Mouse (Mus musculus) liver, adult (tissue): Measurements from ENCODE around the gene Slco4a1.

Experiments
- GATA4 ChIP-seq: IDR thresholded peaks from 2 replicates; pipeline ENCODE4 v1.6.1; 2014; ENCODE audit warnings: mild to moderate bottlenecking, low read length; ENCODE audit not compliant: insufficient replicate concordance

Gene Slco4a1

GRCm38 (mm10) chr2:180513835-180514234 lies 57.8 kb downstream of the Slco4a1 start:
- no peak for TF ChIP-seq GATA4

GRCm38 (mm10) chr2:180521437-180522221 lies 65.6 kb downstream of the Slco4a1 start:
- no peak for TF ChIP-seq GATA4

- TF ChIP-seq GATA4: no peak
These were observed 66.8 kb downstream of the Slco4a1 start for GRCm38 (mm10) chr2:180522825-180523224.
